Mouse (Mus musculus) left cerebral cortex, adult 9 months (tissue): Measurements from ENCODE around the gene Ubxn4.
"Not testable (repeated sequence)": the region's sequence is repeated elsewhere in the genome, so short reads cannot be mapped to it uniquely, and the experiment has no call there.

Source experiments
- DNase-seq, 2 experiments: peaks; one replicate each; pipeline ENCODE4 v3.0.0; 2022; ENCODE audit warnings: low spot score in 2 of 2

The Ubxn4 gene

DNA sequence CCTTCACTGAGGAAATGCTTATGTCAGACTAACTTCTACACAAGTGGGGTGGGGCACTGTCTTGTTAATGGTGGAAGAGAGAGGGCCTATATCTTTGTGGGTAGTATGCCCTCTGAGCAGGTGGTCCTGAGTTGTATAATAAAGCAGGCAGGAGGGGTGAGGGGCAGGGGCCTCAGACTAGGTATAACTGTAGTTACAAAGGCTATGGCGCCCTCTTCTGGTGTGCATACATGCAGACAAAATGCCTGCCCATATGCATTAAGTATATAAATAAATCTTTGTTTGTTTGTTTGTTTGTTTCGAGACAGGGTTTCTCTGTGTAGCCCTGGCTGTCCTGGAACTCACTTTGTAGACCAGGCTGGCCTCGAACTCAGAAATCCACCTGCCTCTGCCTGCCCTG lies 65.3 kb downstream of the Ubxn4 start:
- no peak for DNase-seq

- no peak for DNase-seq
Observed at GRCm38 (mm10) chr1:128314665-128315064, 70.9 kb downstream of the Ubxn4 start.

DNA sequence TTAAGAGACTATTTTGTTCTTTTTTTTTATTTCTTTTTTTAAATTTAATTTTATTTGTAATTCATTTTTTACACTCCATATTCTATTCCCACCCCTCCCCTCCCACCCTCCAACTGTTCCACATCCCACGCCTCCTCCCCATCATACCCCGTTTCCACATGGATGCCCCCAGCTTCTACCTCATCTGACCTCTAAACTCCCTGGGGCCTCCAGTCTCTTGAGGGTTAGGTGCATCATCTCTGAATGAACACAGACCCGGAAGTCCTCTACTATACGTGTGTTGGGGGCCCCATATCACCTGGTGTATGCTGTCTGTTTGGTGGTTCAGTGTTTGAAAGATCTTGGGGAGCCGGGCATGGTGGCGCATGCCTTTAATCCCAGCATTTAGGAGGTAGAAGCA lies 75.5 kb downstream of the Ubxn4 start:
- not testable (repeated sequence) for DNase-seq

GRCm38 (mm10) chr1:128323026-128323643 lies 79.4 kb downstream of the Ubxn4 start:
- no peak for DNase-seq

DNA sequence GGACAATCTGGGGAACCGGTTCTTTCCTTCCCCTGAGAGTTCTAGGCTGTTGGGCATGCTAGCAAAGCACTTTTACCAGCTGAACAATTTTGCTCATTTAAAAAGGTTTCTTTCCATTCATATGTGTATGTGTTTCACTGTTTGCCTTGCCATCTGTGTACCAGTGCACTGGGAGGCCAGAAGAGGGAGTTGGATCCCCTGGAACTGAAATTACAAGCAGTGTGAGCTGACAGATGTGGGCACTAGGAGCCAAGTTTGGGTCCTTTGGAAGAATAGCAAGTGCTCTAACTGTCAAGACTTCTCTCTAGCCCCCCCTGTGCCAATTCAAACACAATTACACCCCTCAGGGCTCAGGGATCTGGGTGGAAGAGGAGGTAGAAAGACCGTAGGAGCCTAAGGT lies 81.0 kb downstream of the Ubxn4 start:
- DNase-seq: no peak

- no peak for DNase-seq
Observed at GRCm38 (mm10) chr1:128327165-128327564, 83.4 kb downstream of the Ubxn4 start.

GRCm38 (mm10) chr1:128328218-128328617 lies 84.5 kb downstream of the Ubxn4 start, which contains the start of gene Lct:
Gene Lct (minus strand): TSS chr1:128328318.
- no peak for DNase-seq
